Mouse (Mus musculus) thymus, adult 18-20 months (tissue): ENCODE measurements around the gene Pcbd2.
A peak's percentile ranks its signal among the peaks of the same experiment; 100 is the strongest.
"Not testable (repeated sequence)": the region's sequence is repeated elsewhere in the genome, so short reads cannot be mapped to it uniquely, and the experiment has no call there.

Source experiments
- DNase-seq, 2 experiments: peaks; one replicate each; pipeline ENCODE4 v3.0.0; 2022; ENCODE audit warnings: mixed read lengths in 2 of 2

Gene Pcbd2

GRCm38 (mm10) chr13:55727120-55727838 lies at the start of gene Pcbd2:
TSS of gene Pcbd2 (plus strand) at chr13:55727368.
- peak; percentile 81 to 83 for DNase-seq

DNA sequence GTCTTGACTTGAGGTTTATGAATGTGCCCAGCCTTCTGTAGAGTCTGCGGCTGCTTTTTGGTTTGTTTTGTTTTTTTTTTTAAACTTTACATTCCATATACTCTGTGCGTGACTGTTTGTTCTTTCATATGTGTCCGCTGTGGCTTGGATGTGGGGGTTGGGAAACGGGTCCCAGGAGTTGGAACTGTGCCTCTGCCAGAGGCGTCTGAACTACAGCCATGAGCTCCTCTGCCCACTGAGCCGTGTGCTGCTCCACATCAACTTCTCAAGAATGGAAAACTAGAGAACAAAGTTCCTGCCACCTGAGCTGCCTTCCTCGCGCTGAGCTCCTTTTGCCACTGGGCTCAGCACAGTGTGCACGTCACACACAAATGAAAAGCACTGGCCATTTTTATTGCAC lies 45.0 kb upstream of the Pcbd2 start:
- no peak for DNase-seq

GRCm38 (mm10) chr13:55683581-55683980 lies 43.6 kb upstream of the Pcbd2 start:
- DNase-seq, result no peak

- DNase-seq, result no peak
Observed at GRCm38 (mm10) chr13:55686107-55686633, 41.0 kb upstream of the Pcbd2 start.

DNA sequence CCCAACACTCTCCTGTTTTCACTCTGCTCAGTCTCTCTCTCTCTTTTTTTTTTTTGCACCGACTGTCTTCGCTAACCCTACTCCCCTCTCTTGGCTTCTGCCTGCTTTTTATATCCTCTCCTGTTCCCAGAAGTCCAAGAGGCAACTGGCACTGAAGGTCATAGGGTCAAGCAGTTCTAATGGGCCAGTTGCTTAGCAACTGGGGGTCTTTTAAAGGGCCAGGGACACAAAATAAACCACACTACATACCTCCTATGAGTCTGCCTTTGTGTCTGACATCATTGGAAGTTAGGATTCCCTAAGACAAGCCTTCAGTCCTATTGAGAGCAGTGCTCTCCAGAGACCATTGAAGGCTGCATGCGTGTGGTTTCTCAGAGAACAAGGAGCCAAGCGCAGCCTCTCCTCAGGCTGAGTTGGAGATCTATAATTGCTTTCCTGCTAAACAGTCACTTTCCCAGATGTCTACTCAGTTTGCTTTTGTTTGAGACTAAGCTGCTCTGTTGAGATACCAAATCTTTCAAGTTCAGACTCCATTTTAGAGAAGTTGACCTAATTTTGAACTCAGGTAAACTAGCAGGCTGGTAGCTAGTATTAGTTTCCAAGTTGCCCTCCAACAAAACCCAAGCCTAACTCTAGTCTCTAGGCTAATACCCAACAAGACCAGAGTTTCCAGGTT lies 39.1 kb upstream of the Pcbd2 start:
- no peak for DNase-seq

DNA sequence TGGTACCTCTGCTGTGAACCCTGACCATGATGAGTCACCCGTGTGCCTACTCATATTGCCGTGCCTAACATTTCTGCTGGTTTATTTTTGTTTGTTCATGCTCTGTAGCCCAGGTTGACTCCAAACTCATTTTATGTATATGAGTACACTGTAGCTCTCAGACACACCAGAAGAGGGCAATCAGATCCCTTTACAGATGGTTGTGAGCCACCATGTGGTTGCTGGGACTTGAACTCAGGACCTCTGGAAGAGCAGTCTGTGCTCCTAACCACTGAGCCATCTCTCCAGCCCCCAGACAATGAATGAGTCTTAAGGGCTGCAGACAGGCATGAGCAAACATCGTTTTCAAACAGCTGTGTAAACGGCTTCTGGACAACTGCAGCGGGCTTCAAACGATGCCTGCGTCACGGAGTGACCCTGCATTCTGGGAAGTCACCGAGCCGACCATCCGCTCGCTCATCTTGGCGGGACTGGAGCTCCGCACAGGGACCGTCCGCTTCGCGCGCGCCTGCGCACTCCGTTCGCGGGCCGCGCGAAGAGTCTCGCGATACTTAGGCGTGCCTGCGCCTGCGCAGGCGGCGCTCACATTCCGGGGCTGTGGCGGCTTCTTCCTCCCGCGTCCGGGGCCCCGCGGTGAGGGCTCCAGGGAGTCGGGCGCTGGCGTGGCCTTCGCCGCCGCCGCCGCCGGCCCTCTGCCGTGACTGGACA lies 34.5 kb upstream of the Pcbd2 start, which contains the start of gene B230219D22Rik:
B230219D22Rik (plus strand) TSS at position 590 of the 708 bp plus-strand sequence.
- peak; percentile 80 for DNase-seq

DNA sequence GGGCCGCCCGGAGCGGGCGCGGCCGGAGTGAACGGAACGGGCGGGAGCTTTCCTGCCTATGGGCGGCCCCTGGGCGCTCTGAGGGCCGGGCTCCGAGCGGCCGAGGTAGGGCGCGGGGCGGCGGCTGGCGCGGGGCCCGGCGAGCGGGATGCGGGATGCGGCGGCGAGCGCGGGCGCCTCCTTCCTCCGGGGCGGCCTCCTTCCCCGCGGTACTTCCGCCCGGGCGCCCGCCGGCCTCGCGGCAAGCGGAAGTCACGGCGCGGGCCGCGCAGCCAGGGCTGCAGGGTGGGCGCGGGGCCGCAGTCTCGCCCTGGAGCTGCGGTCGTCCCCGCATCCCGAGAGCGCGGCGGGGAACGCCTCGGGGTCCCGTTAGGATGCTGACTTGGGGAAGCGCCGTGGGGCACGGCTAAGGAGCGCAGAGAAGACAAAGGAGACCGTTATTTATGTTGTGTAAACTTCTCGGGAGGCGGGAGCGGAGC lies 33.9 kb upstream of the Pcbd2 start:
- peak in 1 of 2 experiments; percentile 39 for DNase-seq

DNA sequence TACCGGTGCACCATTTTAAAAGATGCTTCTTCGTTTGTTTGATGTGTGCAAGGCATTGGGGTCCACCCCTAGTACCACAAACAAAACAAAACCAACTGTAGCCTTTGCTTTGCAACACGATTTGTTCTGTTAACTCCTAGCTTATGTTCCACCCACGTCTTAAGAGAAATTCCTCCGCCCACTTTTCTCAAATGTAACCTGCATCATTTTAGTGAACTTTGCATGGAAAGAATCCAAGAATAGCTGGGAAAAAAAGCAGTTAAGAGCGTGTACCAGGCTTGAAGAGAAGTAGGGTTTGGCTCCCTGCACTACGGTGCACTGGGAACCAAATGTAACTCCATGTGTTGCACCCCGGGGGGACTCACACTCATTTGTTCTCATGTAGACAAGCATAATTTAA lies 33.1 kb upstream of the Pcbd2 start:
- no peak for DNase-seq

- not testable (repeated sequence) for DNase-seq
Observed at GRCm38 (mm10) chr13:55695989-55696388, 31.2 kb upstream of the Pcbd2 start.

- no peak for DNase-seq
Observed at GRCm38 (mm10) chr13:55704301-55704700, 22.9 kb upstream of the Pcbd2 start.

- no peak for DNase-seq
Observed at GRCm38 (mm10) chr13:55712846-55713245, 14.3 kb upstream of the Pcbd2 start.

DNA sequence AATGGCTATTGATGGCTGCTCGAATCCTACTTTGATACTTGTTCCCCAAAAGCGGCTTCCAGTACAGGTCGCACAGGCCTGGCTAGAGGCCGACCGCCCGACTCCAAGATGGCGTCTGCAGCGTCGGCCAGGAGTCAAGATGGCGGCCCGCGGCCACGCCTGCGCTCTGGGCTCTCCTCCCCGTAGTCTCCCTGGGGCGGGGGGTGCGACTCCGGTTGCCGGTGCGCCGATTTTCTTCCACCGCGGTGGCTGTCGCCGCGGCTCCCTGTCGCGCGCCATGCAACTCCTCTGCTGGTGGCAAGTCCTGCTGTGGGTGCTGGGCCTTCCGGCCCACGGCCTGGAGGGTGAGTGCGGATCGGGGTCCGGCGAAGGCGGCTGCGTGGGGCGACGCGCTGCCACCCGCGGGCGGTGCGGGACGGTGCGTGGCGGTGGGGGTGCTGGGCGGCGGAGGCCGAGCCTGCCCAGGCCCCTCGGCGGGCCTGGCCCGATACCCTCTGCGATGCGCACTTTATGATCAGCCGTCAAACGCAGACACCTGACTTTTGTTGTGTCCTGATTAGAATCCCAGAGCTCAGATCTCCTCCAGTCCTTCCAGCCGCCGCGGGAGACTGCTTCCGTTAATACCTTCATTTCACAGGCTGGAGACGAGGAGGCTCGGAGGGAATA lies 12.5 kb upstream of the Pcbd2 start, which contains the start of gene Txndc15:
Txndc15 (plus strand) TSS at position 150 of the 666 bp plus-strand sequence.
- peak; percentile 70 to 75 for DNase-seq

DNA sequence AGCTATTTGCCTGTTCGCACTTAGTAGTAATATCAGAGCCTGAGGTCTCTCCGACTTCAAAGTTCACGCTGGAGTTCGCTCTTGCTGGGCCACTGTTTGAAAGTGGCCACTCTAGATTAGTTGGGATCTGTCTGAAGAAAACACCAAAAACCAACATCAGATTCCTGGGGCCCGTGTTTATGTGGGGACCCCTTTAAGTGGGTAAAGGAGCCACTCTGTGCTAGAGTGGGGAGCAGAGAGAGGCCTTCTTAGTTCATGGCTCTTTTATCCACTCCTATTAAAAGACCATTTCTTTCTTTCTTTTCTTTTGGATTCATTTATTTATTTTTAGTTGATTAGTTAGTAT lies 12.0 kb upstream of the Pcbd2 start:
- DNase-seq, result no peak

- peak; percentile 12 to 43 for DNase-seq
Observed at GRCm38 (mm10) chr13:55715908-55716510, 11.2 kb upstream of the Pcbd2 start.

DNA sequence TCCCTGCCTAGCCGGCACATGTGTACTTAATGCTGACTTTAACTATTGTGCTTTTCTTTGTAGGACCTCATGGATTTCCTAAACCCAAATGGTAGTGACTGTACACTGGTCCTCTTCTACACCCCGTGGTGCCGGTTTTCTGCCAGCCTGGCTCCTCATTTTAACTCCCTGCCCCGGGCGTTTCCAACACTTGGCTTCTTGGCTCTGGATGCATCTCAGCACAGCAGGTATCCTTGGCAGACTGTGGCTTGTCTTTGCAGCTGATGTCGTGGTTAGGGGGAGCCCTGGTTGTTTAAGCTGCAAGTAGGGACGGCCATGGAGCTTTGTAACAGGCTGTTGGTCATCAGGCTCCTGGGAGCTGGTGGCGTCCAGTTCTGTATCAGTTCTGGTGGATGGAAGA lies 5.7 kb upstream of the Pcbd2 start:
- DNase-seq, result no peak

DNA sequence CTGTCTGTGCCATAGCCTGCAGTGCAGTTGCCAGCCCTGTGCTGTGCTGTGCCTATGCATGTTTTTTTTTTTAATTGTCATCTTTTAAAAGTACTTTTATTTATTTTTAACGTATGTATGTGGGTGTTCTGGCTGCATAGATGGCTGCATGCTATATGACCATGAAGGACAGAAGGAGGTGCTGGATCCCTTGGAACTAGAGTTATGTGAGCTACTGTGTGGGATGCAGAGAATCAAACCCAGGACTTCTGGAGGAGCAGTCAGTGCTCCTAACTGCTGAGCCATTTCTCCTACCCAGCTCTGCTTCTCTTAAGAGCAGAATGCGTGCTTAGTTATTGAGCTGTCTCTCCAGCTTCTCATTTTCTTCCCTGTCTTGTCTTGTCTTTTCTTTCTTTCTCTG lies 5.2 kb upstream of the Pcbd2 start:
- DNase-seq, result no peak

DNA sequence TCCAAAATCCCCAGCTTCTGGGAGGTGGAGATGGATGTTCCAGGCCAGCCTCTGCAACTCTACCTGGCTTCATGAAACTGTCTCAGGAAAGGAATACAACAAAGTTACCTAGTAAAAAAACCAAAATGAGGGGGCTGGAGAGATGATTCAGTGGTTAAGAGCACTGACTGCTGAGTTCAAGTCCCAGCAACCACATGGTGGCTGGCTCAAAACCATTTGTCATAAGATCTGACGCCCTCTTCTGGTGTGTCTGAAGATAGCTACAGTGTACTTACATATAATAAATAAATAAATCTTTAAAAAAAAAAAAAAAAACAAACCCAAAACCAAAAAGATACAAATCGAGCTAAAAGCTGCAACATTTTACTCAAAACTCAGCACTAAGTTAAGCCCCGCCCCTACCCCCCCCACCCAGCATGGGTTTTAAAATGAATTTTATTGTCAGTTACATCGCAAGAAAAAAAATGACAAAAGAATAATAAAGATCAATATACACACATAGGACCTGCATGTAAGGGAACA lies 509 bp upstream of the Pcbd2 start:
- DNase-seq, result no peak

GRCm38 (mm10) chr13:55727839-55728238 lies 671 bp downstream of the Pcbd2 start:
- peak; percentile 56 to 76 for DNase-seq

DNA sequence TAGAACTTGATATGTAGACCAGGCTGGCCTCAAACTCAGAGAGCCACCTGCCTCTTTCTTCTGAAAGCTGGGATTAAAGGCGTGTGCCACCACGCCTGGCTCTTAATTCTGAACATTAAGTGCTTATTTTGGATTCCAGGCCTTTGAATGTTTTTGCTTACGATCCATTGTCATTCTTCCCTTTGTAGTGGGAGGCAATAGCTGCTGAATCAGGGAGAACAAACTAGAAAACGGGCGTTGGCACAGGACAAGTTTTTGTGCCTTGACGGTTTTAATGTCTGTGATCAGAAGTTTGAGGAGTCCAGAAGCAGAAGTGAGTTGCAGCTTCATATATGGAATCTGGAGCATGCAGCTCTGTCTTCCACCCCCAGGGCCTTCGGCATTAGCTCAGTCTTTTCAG lies 3.5 kb downstream of the Pcbd2 start:
- no peak for DNase-seq

DNA sequence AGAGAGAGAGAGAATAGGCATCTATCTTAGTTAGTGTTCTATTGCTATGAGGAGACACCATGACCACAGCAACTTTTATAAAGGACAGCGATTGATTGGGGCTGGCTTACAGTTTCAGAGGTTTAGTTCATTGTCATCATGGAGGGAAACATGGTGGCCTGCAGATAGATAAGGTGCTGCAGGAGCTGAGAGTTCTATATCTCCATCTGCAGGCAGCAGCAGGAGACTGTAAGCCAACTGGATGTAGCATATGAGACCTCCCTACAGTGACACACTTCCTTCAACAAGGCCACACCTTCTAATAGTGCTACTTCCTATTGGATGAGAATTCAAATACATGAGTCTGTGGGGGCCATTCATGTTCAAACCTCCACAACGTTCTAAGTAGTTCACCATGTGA lies 5.0 kb downstream of the Pcbd2 start:
- DNase-seq, result no peak

- no peak for DNase-seq
Observed at GRCm38 (mm10) chr13:55733628-55734502, 6.7 kb downstream of the Pcbd2 start.
